Mouse (Mus musculus): ENCODE data around the gene Olfr476. TPM values are rescaled to one million over a fixed set of nuclear protein-coding genes. Genes with fewer than 3 reads are reported as not detected.
"Not testable (repeated sequence)": the region's sequence is repeated elsewhere in the genome, so short reads cannot be mapped to it uniquely, and the experiment has no call there.

The Olfr476 gene
- not detected in 2 replicates for polyA plus RNA-seq (2015; fragmentation: Nextera tagmentation; extraction: Ambion mirVana)

DNA sequence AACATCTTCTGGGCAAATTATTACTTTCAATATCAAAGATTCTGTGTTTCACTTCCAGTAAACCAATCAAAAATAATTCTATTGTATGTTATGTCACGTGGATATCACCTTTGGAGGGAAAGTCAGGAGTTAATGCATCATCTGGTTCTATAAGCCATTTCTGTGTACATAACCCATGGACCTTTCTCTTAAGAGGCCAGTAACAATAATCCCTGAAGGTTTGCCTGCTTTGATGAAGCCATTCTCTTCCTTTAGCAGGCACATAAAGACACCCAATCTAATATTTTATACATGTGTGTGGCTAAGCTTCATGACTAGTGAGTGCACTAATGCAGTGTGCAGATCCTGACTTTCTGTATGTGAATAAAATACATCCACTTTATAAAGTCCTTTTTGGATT lies at the start of gene Olfr476:
Gene Olfr476 (plus strand): TSS at position 301 of the 400 bp plus-strand sequence.
- no peak within 1 kb of the TSS for H3K9ac ChIP-seq
- no peak for ATAC-seq (ENCODE audit: insufficient number of reproducible peaks, low FRiP score, low TSS enrichment, low read depth)
- no peaks in the 10 kb centered on the region for H3K27me3 ChIP-seq
- H3K4me2 ChIP-seq (replicated peaks), result no peak within 1 kb of the TSS
- WGBS, result 41% methylated on average over 1 of the region's 1 CpGs
- no peaks in the 10 kb centered on the region for H3K9me3 ChIP-seq (replicated peaks)
- no peak within 1 kb of the TSS for H3K4me3 ChIP-seq (replicated peaks)
- no peak within 1 kb of the TSS for H3K27ac ChIP-seq (replicated peaks)
- no peaks in the 10 kb centered on the region for H3K4me1 ChIP-seq
- no peaks in the 10 kb centered on the region for H3K36me3 ChIP-seq

DNA sequence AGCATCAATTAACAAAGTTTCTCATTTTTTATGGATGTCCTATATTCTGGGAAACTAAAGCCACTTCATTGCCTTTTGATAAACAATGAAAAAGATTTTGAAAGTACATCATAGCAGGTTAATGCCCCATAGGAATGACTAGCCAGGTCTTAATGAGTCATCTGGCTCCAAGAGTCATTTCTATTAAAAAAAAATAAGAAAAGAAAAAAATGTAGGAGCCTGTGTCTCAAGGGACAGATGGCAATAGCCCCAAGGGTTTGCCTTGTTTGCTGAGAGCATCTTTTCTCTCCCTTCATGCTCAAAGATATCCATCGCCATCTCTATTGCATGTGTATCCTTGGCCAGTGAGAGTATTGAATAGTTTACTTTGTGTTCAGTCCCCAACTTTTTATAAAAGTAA lies 34.5 kb upstream of the Olfr476 start, which contains the start of gene Olfr473:
Gene Olfr473 (plus strand): TSS at position 301 of the 400 bp plus-strand sequence.
- no peaks in the 10 kb centered on the region for H3K4me1 ChIP-seq
- no peak within 1 kb of the TSS for H3K9ac ChIP-seq
- WGBS, result 94% methylated on average over 1 of the region's 1 CpGs
- H3K36me3 ChIP-seq, result no peaks in the 10 kb centered on the region
- H3K4me3 ChIP-seq (replicated peaks), result no peak within 1 kb of the TSS
- no peak within 1 kb of the TSS for H3K4me2 ChIP-seq (replicated peaks)
- ATAC-seq (ENCODE audit: insufficient number of reproducible peaks, low FRiP score, low TSS enrichment, low read depth), result no peak
- H3K27me3 ChIP-seq, result no peaks in the 10 kb centered on the region
- no peaks in the 10 kb centered on the region for H3K9me3 ChIP-seq (replicated peaks)
- no peak within 1 kb of the TSS for H3K27ac ChIP-seq (replicated peaks)

GRCm38 (mm10) chr7:107952539-107952938 lies 12.1 kb upstream of the Olfr476 start:
- not testable (repeated sequence) for H3K9ac ChIP-seq; H3K4me1 ChIP-seq; H3K4me2 ChIP-seq (replicated peaks); H3K27ac ChIP-seq (replicated peaks); H3K9me3 ChIP-seq (replicated peaks); H3K36me3 ChIP-seq; H3K4me3 ChIP-seq (replicated peaks); ATAC-seq (ENCODE audit: insufficient number of reproducible peaks, low FRiP score, low TSS enrichment, low read depth); H3K27me3 ChIP-seq
- WGBS, result 96% methylated on average over 12 of the region's 12 CpGs

DNA sequence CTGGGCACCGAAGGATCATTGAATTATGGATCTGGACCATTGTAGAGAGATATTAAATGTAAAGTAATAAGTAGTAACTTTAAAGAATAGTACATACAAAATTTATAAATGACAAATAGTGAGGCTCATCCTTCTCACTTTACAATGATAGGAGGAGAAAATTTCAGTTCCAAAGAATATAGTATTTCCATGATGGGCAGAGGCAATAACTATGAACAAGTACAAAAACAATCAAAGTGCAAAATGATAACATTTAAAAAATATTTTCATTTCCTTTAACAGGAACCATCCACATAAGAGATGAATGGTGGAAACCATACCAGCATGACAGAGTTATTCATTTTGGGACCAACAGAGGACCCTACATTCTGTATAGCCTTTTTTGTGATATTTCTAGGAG lies 10.3 kb upstream of the Olfr476 start, which contains the start of gene Olfr474:
Gene Olfr474 (plus strand): TSS at position 301 of the 400 bp plus-strand sequence.
- no peaks in the 10 kb centered on the region for H3K36me3 ChIP-seq
- no peak within 1 kb of the TSS for H3K27ac ChIP-seq (replicated peaks)
- WGBS, result 87% methylated on average over 1 of the region's 1 CpGs
- no peak within 1 kb of the TSS for H3K4me3 ChIP-seq (replicated peaks)
- no peaks in the 10 kb centered on the region for H3K27me3 ChIP-seq
- no peak within 1 kb of the TSS for H3K4me2 ChIP-seq (replicated peaks)
- ATAC-seq (ENCODE audit: insufficient number of reproducible peaks, low FRiP score, low TSS enrichment, low read depth), result no peak
- no peak within 1 kb of the TSS for H3K9ac ChIP-seq
- no peaks in the 10 kb centered on the region for H3K9me3 ChIP-seq (replicated peaks)
- H3K4me1 ChIP-seq, result no peaks in the 10 kb centered on the region

- Histone ChIP-seq H3K27ac (replicated peaks) (no peak within 1 kb of the TSS), H3K4me3 (replicated peaks) (no peak within 1 kb of the TSS), H3K4me1 (no peaks in the 10 kb centered on the region), H3K27me3 (no peaks in the 10 kb centered on the region), H3K4me2 (replicated peaks) (no peak within 1 kb of the TSS), H3K9ac (no peak within 1 kb of the TSS), H3K9me3 (replicated peaks) (no peaks in the 10 kb centered on the region), H3K36me3 (no peaks in the 10 kb centered on the region)
- WGBS, result 72% methylated on average over 2 of the region's 2 CpGs
- no peak for ATAC-seq (ENCODE audit: insufficient number of reproducible peaks, low FRiP score, low TSS enrichment, low read depth)
These were observed 21.8 kb downstream of the Olfr476 start, which contains the start of gene Olfr477 for GRCm38 (mm10) chr7:107986393-107986792. Gene Olfr477, plus strand, starts transcription at chr7:107986693.

- not testable (repeated sequence) for H3K27ac ChIP-seq (replicated peaks); H3K4me1 ChIP-seq; H3K4me3 ChIP-seq (replicated peaks); H3K27me3 ChIP-seq; ATAC-seq (ENCODE audit: insufficient number of reproducible peaks, low FRiP score, low TSS enrichment, low read depth); H3K9ac ChIP-seq; H3K36me3 ChIP-seq; H3K4me2 ChIP-seq (replicated peaks); H3K9me3 ChIP-seq (replicated peaks)
These were observed 49.7 kb downstream of the Olfr476 start for GRCm38 (mm10) chr7:108014256-108014655.

Other genes starting within 250 kb of the Olfr476 start
- 0.53 and 0.72 TPM in 2 replicates for gene Cyb5r2, start 206.8 kb upstream of the Olfr476 start, polyA plus RNA-seq (2015; fragmentation: Nextera tagmentation; extraction: Ambion mirVana)
- gene Ovch2, start 163.6 kb upstream of the Olfr476 start, polyA plus RNA-seq (2015; fragmentation: Nextera tagmentation; extraction: Ambion mirVana), result not detected in 2 replicates
- 0.18 TPM in 1 of 2 replicates, not detected in the other for gene Olfr467, start 152.5 kb upstream of the Olfr476 start, polyA plus RNA-seq (2015; fragmentation: Nextera tagmentation; extraction: Ambion mirVana)
- not detected in 2 replicates for gene Olfr469, start 139.3 kb upstream of the Olfr476 start, polyA plus RNA-seq (2015; fragmentation: Nextera tagmentation; extraction: Ambion mirVana)
- gene Olfr470, start 117.3 kb upstream of the Olfr476 start, polyA plus RNA-seq (2015; fragmentation: Nextera tagmentation; extraction: Ambion mirVana), result not detected in 2 replicates
- gene Olfr472, start 66.9 kb upstream of the Olfr476 start, polyA plus RNA-seq (2015; fragmentation: Nextera tagmentation; extraction: Ambion mirVana), result 0.15 TPM in 1 of 2 replicates, not detected in the other
- gene Olfr473, start 34.4 kb upstream of the Olfr476 start, polyA plus RNA-seq (2015; fragmentation: Nextera tagmentation; extraction: Ambion mirVana), result not detected in 2 replicates
- not detected in 2 replicates for gene Olfr474, start 10.2 kb upstream of the Olfr476 start, polyA plus RNA-seq (2015; fragmentation: Nextera tagmentation; extraction: Ambion mirVana)
- gene Olfr477, start 21.9 kb downstream of the Olfr476 start, polyA plus RNA-seq (2015; fragmentation: Nextera tagmentation; extraction: Ambion mirVana), result not detected in 2 replicates
- gene Olfr478, start 69.2 kb downstream of the Olfr476 start, polyA plus RNA-seq (2015; fragmentation: Nextera tagmentation; extraction: Ambion mirVana), result 0.16 TPM in 1 of 2 replicates, not detected in the other
- 0.05 and 0.09 TPM in 2 replicates for gene Olfr479, start 85.9 kb downstream of the Olfr476 start, polyA plus RNA-seq (2015; fragmentation: Nextera tagmentation; extraction: Ambion mirVana)
- not detected in 2 replicates for gene Olfr480, start 102.5 kb downstream of the Olfr476 start, polyA plus RNA-seq (2015; fragmentation: Nextera tagmentation; extraction: Ambion mirVana)
- 0.59 and 0.88 TPM in 2 replicates for gene Olfr481, start 115.1 kb downstream of the Olfr476 start, polyA plus RNA-seq (2015; fragmentation: Nextera tagmentation; extraction: Ambion mirVana)
- gene Olfr482, start 132.8 kb downstream of the Olfr476 start, polyA plus RNA-seq (2015; fragmentation: Nextera tagmentation; extraction: Ambion mirVana), result 0.12 TPM in 1 of 2 replicates, not detected in the other
- gene Olfr483, start 136.0 kb downstream of the Olfr476 start, polyA plus RNA-seq (2015; fragmentation: Nextera tagmentation; extraction: Ambion mirVana), result 0.11 TPM in 1 of 2 replicates, not detected in the other
- 0.15 TPM in 1 of 2 replicates, not detected in the other for gene Olfr484, start 162.6 kb downstream of the Olfr476 start, polyA plus RNA-seq (2015; fragmentation: Nextera tagmentation; extraction: Ambion mirVana)
- gene Olfr485, start 195.1 kb downstream of the Olfr476 start, polyA plus RNA-seq (2015; fragmentation: Nextera tagmentation; extraction: Ambion mirVana), result 0.30 and 0.69 TPM in 2 replicates
- gene Olfr486, start 207.9 kb downstream of the Olfr476 start, polyA plus RNA-seq (2015; fragmentation: Nextera tagmentation; extraction: Ambion mirVana), result not detected in 2 replicates
- gene Olfr487, start 249.8 kb downstream of the Olfr476 start, polyA plus RNA-seq (2015; fragmentation: Nextera tagmentation; extraction: Ambion mirVana), result 0.29 TPM in 1 of 2 replicates, not detected in the other

All from embryonic facial prominence, embryonic 15.5 days (tissue).